Mouse (Mus musculus): ENCODE results near the gene Ganab. TPM values are rescaled to one million over a fixed set of nuclear protein-coding genes. Genes with fewer than 3 reads are reported as not detected.

Ganab gene
- polyA plus RNA-seq, 1 experiment from 2014 or later: 41.4 TPM

DNA sequence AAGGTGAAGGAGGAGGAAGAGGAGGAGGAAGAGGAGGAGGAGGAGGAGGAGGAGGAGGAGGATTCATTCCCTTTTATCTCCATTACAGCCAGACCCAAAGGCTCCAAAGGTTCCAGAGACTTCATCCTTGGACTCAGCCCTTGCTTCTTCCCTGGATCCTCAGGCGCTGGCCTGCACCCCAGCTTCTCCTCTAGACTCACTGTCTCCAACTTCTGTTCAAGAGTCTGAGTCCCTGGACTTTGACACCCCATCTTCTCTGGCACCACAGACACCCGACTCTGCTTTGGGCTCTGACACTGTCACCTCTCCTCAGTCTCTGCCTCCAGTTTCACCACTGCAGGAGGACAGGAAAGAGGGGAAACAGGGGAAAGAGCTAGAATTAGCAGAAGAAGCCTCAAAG lies 64.4 kb downstream of the Ganab start:
- TF ChIP-seq CTCF (IDR thresholded peaks at IDR 0.05) (no peak), EP300 (IDR thresholded peaks at IDR 0.05) (no peak)
- Histone ChIP-seq H3K9me3 (ENCODE audit: low read length) (no peaks in the 10 kb centered on the region), H3K9ac (replicated peaks; ENCODE audit: low read depth) (no peak overlapping the region), H3K4me2 (replicated peaks; ENCODE audit: low read depth, low read length) (no peak overlapping the region), H3K4me3 (ENCODE audit: low read depth, low read length) (no peak overlapping the region), H3K27me3 (replicated peaks; ENCODE audit: insufficient read depth, low read length) (no peaks in the 10 kb centered on the region), H3K27ac (ENCODE audit: low read length) (no peak overlapping the region), H3K4me1 (ENCODE audit: insufficient read depth, low read depth, low read length) (0 out of 2 replicates have a peak, but pooled peaks cover 4% of the 10 kb centered on the region), H3K36me3 (ENCODE audit: insufficient read depth, low read length) (peaks cover 32% of the 10 kb centered on the region)
- no peak for DNase-seq (ENCODE audit: low spot score)
- WGBS: 79% methylated on average over 2 of the region's 2 CpGs
- no peak for ATAC-seq

DNA sequence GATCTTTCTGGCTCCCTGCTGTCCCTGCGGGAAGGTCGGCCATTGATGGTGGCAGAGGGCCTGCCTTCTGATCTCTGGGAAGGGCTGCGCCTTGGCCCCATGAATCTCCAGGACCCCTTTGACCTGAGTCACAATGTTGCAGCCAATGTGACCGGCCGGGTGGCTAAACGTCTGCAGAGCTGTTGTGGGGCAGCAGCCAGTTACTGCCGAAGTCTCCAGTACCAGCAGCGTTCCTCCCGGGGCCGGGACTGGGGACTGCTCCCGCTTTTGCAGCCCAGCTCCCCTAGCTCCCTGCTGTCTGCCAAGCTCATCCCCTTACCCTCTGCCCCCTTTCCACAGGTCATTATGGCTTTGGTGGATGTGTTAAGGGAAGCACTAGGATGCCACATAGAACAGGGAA lies 67.2 kb downstream of the Ganab start:
- Histone ChIP-seq H3K4me3 (ENCODE audit: low read depth, low read length) (no peak overlapping the region), H3K27ac (ENCODE audit: low read length) (peak overlapping the region; percentile 98), H3K27me3 (replicated peaks; ENCODE audit: insufficient read depth, low read length) (no peaks in the 10 kb centered on the region), H3K4me1 (ENCODE audit: insufficient read depth, low read depth, low read length) (0 out of 2 replicates have a peak, but pooled peaks cover 4% of the 10 kb centered on the region), H3K36me3 (ENCODE audit: insufficient read depth, low read length) (peaks cover 27% of the 10 kb centered on the region), H3K4me2 (replicated peaks; ENCODE audit: low read depth, low read length) (no peak overlapping the region), H3K9ac (replicated peaks; ENCODE audit: low read depth) (0 out of 2 replicates have a peak overlapping the region, but pooled peaks have one; percentile 81), H3K9me3 (ENCODE audit: low read length) (no peaks in the 10 kb centered on the region)
- ATAC-seq (no peak), DNase-seq (ENCODE audit: low spot score) (no peak)
- TF ChIP-seq EP300 (IDR thresholded peaks at IDR 0.05) (no peak), CTCF (IDR thresholded peaks at IDR 0.05) (no peak)
- WGBS: 90% methylated on average over 11 of the region's 11 CpGs

DNA sequence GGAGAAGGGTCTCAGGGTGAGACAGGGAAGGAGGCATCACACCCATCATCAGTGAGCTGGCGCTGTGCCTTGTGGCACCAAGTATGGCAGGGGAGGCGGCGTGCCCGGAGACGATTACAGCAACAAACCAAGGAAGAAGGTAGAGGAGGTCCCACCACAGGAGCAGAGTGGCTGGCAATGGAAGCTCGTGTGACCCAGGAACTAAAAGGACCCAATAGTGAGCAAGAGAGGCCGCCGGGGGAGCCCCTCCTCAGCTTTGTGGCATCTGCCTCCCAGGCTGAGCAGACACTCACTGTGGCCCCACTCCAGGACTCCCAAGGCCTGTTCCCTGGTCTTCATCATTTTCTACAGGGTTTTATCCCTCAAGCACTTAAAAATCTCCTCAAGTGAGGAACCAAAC lies 67.9 kb downstream of the Ganab start:
- TF ChIP-seq EP300 (IDR thresholded peaks at IDR 0.05) (no peak), CTCF (IDR thresholded peaks at IDR 0.05) (no peak)
- no peaks in the 10 kb centered on the region for H3K9me3 ChIP-seq (ENCODE audit: low read length)
- 0 out of 2 replicates have a peak, but pooled peaks cover 4% of the 10 kb centered on the region for H3K4me1 ChIP-seq (ENCODE audit: insufficient read depth, low read depth, low read length)
- H3K27ac ChIP-seq (ENCODE audit: low read length): peak overlapping the region; percentile 98
- DNase-seq (ENCODE audit: low spot score) (peak; percentile 48), ATAC-seq (no peak)
- peaks cover 26% of the 10 kb centered on the region for H3K36me3 ChIP-seq (ENCODE audit: insufficient read depth, low read length)
- 53% methylated on average over 8 of the region's 8 CpGs for WGBS
- no peaks in the 10 kb centered on the region for H3K27me3 ChIP-seq (replicated peaks; ENCODE audit: insufficient read depth, low read length)
- peak overlapping the region; percentile 64; the same call in 1 of the 2 replicates for H3K4me3 ChIP-seq (ENCODE audit: low read depth, low read length)
- peak overlapping the region; percentile 81; the same call in 1 of the 2 replicates for H3K9ac ChIP-seq (replicated peaks; ENCODE audit: low read depth)
- H3K4me2 ChIP-seq (replicated peaks; ENCODE audit: low read depth, low read length): peak overlapping the region; percentile 58

DNA sequence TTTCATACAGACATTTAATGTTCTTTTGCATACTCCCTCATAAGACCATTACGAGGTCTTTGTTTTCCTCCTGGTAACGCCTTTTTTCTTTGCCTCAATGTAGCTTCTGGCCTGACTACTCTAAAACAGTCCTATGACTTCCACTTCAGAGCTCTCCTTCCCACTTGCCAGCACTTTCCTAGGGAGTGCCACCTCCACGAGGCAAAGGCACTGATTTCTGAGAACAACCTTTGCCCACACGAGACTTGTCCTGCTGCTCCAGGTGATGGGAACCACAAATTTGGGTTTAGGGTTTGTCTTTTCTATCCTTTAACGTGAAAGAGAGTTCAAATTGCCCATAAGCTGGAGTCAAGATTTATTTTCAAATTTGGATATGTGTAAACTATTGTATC lies 68.3 kb downstream of the Ganab start:
- Histone ChIP-seq H3K4me3 (ENCODE audit: low read depth, low read length) (peak overlapping the region; percentile 64), H3K4me1 (ENCODE audit: insufficient read depth, low read depth, low read length) (0 out of 2 replicates have a peak, but pooled peaks cover 4% of the 10 kb centered on the region), H3K27ac (ENCODE audit: low read length) (peak overlapping the region; percentile 98), H3K9me3 (ENCODE audit: low read length) (no peaks in the 10 kb centered on the region), H3K36me3 (ENCODE audit: insufficient read depth, low read length) (peaks cover 31% of the 10 kb centered on the region), H3K27me3 (replicated peaks; ENCODE audit: insufficient read depth, low read length) (no peaks in the 10 kb centered on the region), H3K9ac (replicated peaks; ENCODE audit: low read depth) (peak overlapping the region; percentile 81), H3K4me2 (replicated peaks; ENCODE audit: low read depth, low read length) (peak overlapping the region; percentile 58)
- TF ChIP-seq EP300 (IDR thresholded peaks at IDR 0.05): no peak
- TF ChIP-seq CTCF (IDR thresholded peaks at IDR 0.05): no peak
- ATAC-seq (peak; percentile 41), DNase-seq (ENCODE audit: low spot score) (peak; percentile 83)
- WGBS: 13% methylated on average over 5 of the region's 5 CpGs

Small RNA genes lying within 50 kb of the gene (microRNA-seq; reads per million reads assigned to microRNA genes)
- gene Mir5136: not detected

Other genes starting within 250 kb of the Ganab start
- 0.14 and 0.21 TPM in 2 replicates for gene Chrm1, start 234.3 kb upstream of the Ganab start, polyA plus RNA-seq (2015; fragmentation: Nextera tagmentation; extraction: Ambion mirVana)
- gene Slc3a2, start 174.7 kb upstream of the Ganab start, polyA plus RNA-seq (2015; fragmentation: Nextera tagmentation; extraction: Ambion mirVana): 91.8 and 97.9 TPM in 2 replicates
- 45.3 and 48.7 TPM in 2 replicates for gene Wdr74, start 162.2 kb upstream of the Ganab start, polyA plus RNA-seq (2015; fragmentation: Nextera tagmentation; extraction: Ambion mirVana)
- gene 1700092M07Rik, start 157.4 kb upstream of the Ganab start, polyA plus RNA-seq (2015; fragmentation: Nextera tagmentation; extraction: Ambion mirVana): 0.75 and 0.82 TPM in 2 replicates
- gene Stx5a, start 156.7 kb upstream of the Ganab start, polyA plus RNA-seq (2015; fragmentation: Nextera tagmentation; extraction: Ambion mirVana): 130 and 143 TPM in 2 replicates
- 88.8 and 89.7 TPM in 2 replicates for gene Nxf1, start 141.0 kb upstream of the Ganab start, polyA plus RNA-seq (2015; fragmentation: Nextera tagmentation; extraction: Ambion mirVana)
- 157 and 159 TPM in 2 replicates for gene Tmem223, start 127.1 kb upstream of the Ganab start, polyA plus RNA-seq (2015; fragmentation: Nextera tagmentation; extraction: Ambion mirVana)
- 114 and 127 TPM in 2 replicates for gene Tmem179b, start 123.6 kb upstream of the Ganab start, polyA plus RNA-seq (2015; fragmentation: Nextera tagmentation; extraction: Ambion mirVana)
- 11.8 and 12.9 TPM in 2 replicates for gene Taf6l, start 111.7 kb upstream of the Ganab start, polyA plus RNA-seq (2015; fragmentation: Nextera tagmentation; extraction: Ambion mirVana)
- gene Polr2g, start 99.5 kb upstream of the Ganab start, polyA plus RNA-seq (2015; fragmentation: Nextera tagmentation; extraction: Ambion mirVana): 110 and 123 TPM in 2 replicates
- 2.3 and 2.6 TPM in 2 replicates for gene Zbtb3, start 95.5 kb upstream of the Ganab start, polyA plus RNA-seq (2015; fragmentation: Nextera tagmentation; extraction: Ambion mirVana)
- gene Ttc9c, start 78.7 kb upstream of the Ganab start, polyA plus RNA-seq (2015; fragmentation: Nextera tagmentation; extraction: Ambion mirVana): 21.4 and 22.8 TPM in 2 replicates
- 4.3 and 5.3 TPM in 2 replicates for gene Hnrnpul2, start 78.1 kb upstream of the Ganab start, polyA plus RNA-seq (2015; fragmentation: Nextera tagmentation; extraction: Ambion mirVana)
- not detected in 2 replicates for gene AC129217.1, start 68.3 kb upstream of the Ganab start, polyA plus RNA-seq (2015; fragmentation: Nextera tagmentation; extraction: Ambion mirVana)
- 66.3 and 66.8 TPM in 2 replicates for gene Bscl2, start 60.6 kb upstream of the Ganab start, polyA plus RNA-seq (2015; fragmentation: Nextera tagmentation; extraction: Ambion mirVana)
- gene Gng3, start 58.9 kb upstream of the Ganab start, polyA plus RNA-seq (2015; fragmentation: Nextera tagmentation; extraction: Ambion mirVana): 0.35 and 0.46 TPM in 2 replicates
- 1.7 and 1.9 TPM in 2 replicates for gene Lrrn4cl, start 47.3 kb upstream of the Ganab start, polyA plus RNA-seq (2015; fragmentation: Nextera tagmentation; extraction: Ambion mirVana)
- 153 and 164 TPM in 2 replicates for gene Ubxn1, start 26.6 kb upstream of the Ganab start, polyA plus RNA-seq (2015; fragmentation: Nextera tagmentation; extraction: Ambion mirVana)
- 75.2 and 84.3 TPM in 2 replicates for gene Uqcc3, start 17.1 kb upstream of the Ganab start, polyA plus RNA-seq (2015; fragmentation: Nextera tagmentation; extraction: Ambion mirVana)
- 33.6 and 40.0 TPM in 2 replicates for gene Lbhd1, start 14.3 kb upstream of the Ganab start, polyA plus RNA-seq (2015; fragmentation: Nextera tagmentation; extraction: Ambion mirVana)
- not detected in 2 replicates for gene Gm49403, start 14.1 kb upstream of the Ganab start, polyA plus RNA-seq (2015; fragmentation: Nextera tagmentation; extraction: Ambion mirVana)
- 44.4 and 45.3 TPM in 2 replicates for gene 1810009A15Rik, start 9.2 kb upstream of the Ganab start, polyA plus RNA-seq (2015; fragmentation: Nextera tagmentation; extraction: Ambion mirVana)
- not detected in 2 replicates for gene Gm49416, start 9.1 kb upstream of the Ganab start, polyA plus RNA-seq (2015; fragmentation: Nextera tagmentation; extraction: Ambion mirVana)
- 16.6 and 16.7 TPM in 2 replicates for gene Ints5, start 5.1 kb upstream of the Ganab start, polyA plus RNA-seq (2015; fragmentation: Nextera tagmentation; extraction: Ambion mirVana)
- gene B3gat3, start 22.3 kb downstream of the Ganab start, polyA plus RNA-seq (2015; fragmentation: Nextera tagmentation; extraction: Ambion mirVana): 39.5 and 39.6 TPM in 2 replicates
- gene Rom1, start 31.3 kb downstream of the Ganab start, polyA plus RNA-seq (2015; fragmentation: Nextera tagmentation; extraction: Ambion mirVana): 4.9 and 5.7 TPM in 2 replicates
- gene Eml3, start 31.5 kb downstream of the Ganab start, polyA plus RNA-seq (2015; fragmentation: Nextera tagmentation; extraction: Ambion mirVana): 28.6 and 30.5 TPM in 2 replicates
- 81.8 and 84.7 TPM in 2 replicates for gene Mta2, start 43.8 kb downstream of the Ganab start, polyA plus RNA-seq (2015; fragmentation: Nextera tagmentation; extraction: Ambion mirVana)
- gene Tut1, start 55.8 kb downstream of the Ganab start, polyA plus RNA-seq (2015; fragmentation: Nextera tagmentation; extraction: Ambion mirVana): 12.8 and 13.6 TPM in 2 replicates
- gene Eef1g, start 69.0 kb downstream of the Ganab start, polyA plus RNA-seq (2015; fragmentation: Nextera tagmentation; extraction: Ambion mirVana): 153 and 159 TPM in 2 replicates
- 151 and 163 TPM in 2 replicates for gene Ahnak, start 91.2 kb downstream of the Ganab start, polyA plus RNA-seq (2015; fragmentation: Nextera tagmentation; extraction: Ambion mirVana)
- 26,192 and 26,425 TPM in 2 replicates for gene Scgb1a1, start 189.9 kb downstream of the Ganab start, polyA plus RNA-seq (2015; fragmentation: Nextera tagmentation; extraction: Ambion mirVana)
- gene Asrgl1, start 237.6 kb downstream of the Ganab start, polyA plus RNA-seq (2015; fragmentation: Nextera tagmentation; extraction: Ambion mirVana): 5.9 and 7.9 TPM in 2 replicates

Measured in lung, postnatal 0 days (tissue).